Mouse (Mus musculus) spleen, embryonic (tissue): ENCODE data around the gene Afap1.

Experiments
- CTCF ChIA-PET: fragments of 350-600 bp; sonication (Branson Sonifier 250); formaldehyde crosslinking; loops from one replicate; lab custom pipeline; 2022; lab: Charles Lee

Afap1 gene

GRCm38 (mm10) chr5:35971841-35972578 is 78.9 kb downstream of the Afap1 start:
- CTCF ChIA-PET = interaction anchor here (1.1 kb wide), 1 partner anchor 15 kb away, joined by 3 read pairs; no protein-coding TSS in a partner anchor

- CTCF ChIA-PET = no interaction called here
These were observed 79.6 kb downstream of the Afap1 start for GRCm38 (mm10) chr5:35972739-35973138.

- CTCF ChIA-PET = interaction anchor here (0.7 kb wide), 1 partner anchor 82 kb away, joined by 3 read pairs; no protein-coding TSS in a partner anchor
These were observed 80.7 kb downstream of the Afap1 start for GRCm38 (mm10) chr5:35973800-35974199.

- CTCF ChIA-PET = no interaction called here
These were observed 81.1 kb downstream of the Afap1 start for GRCm38 (mm10) chr5:35974265-35974664.

- CTCF ChIA-PET = interaction anchor here (0.5 kb wide), 1 partner anchor 205 kb away, joined by 3 read pairs; no protein-coding TSS in a partner anchor
These were observed 82.6 kb downstream of the Afap1 start for GRCm38 (mm10) chr5:35975681-35976080.

- CTCF ChIA-PET = no interaction called here
These were observed 87.4 kb downstream of the Afap1 start for GRCm38 (mm10) chr5:35980542-35980941.

GRCm38 (mm10) chr5:35981341-35981740 is 88.2 kb downstream of the Afap1 start:
- CTCF ChIA-PET = no interaction called here

- CTCF ChIA-PET = no interaction called here
These were observed 88.9 kb downstream of the Afap1 start for GRCm38 (mm10) chr5:35981976-35982375.

GRCm38 (mm10) chr5:35985611-35986010 is 92.5 kb downstream of the Afap1 start:
- CTCF ChIA-PET = no interaction called here

GRCm38 (mm10) chr5:35988085-35988484 is 95.0 kb downstream of the Afap1 start:
- CTCF ChIA-PET = no interaction called here

GRCm38 (mm10) chr5:35989506-35989905 is 96.4 kb downstream of the Afap1 start:
- CTCF ChIA-PET = interaction anchor here (0.6 kb wide), 1 partner anchor 164 kb away, joined by 6 read pairs; no protein-coding TSS in a partner anchor

GRCm38 (mm10) chr5:35989986-35990735 is 97.0 kb downstream of the Afap1 start:
- CTCF ChIA-PET = no interaction called here

- CTCF ChIA-PET = no interaction called here
These were observed 110.7 kb downstream of the Afap1 start for GRCm38 (mm10) chr5:36003797-36004196.

GRCm38 (mm10) chr5:36006106-36006505 is 113.0 kb downstream of the Afap1 start:
- CTCF ChIA-PET = no interaction called here

GRCm38 (mm10) chr5:36006586-36006985 is 113.5 kb downstream of the Afap1 start:
- CTCF ChIA-PET = no interaction called here

- CTCF ChIA-PET = no interaction called here
These were observed 114.5 kb downstream of the Afap1 start for GRCm38 (mm10) chr5:36007649-36008048.

- CTCF ChIA-PET = no interaction called here
These were observed 116.3 kb downstream of the Afap1 start for GRCm38 (mm10) chr5:36009405-36009804.

GRCm38 (mm10) chr5:36018366-36018765 is 125.2 kb downstream of the Afap1 start:
- CTCF ChIA-PET = no interaction called here

- CTCF ChIA-PET = no interaction called here
These were observed 128.0 kb downstream of the Afap1 start for GRCm38 (mm10) chr5:36021091-36021490.

- CTCF ChIA-PET = no interaction called here
These were observed 129.2 kb downstream of the Afap1 start for GRCm38 (mm10) chr5:36022361-36022760.

GRCm38 (mm10) chr5:36024003-36024685 is 131.0 kb downstream of the Afap1 start:
- CTCF ChIA-PET = no interaction called here

GRCm38 (mm10) chr5:36025076-36025475 is 132.0 kb downstream of the Afap1 start:
- CTCF ChIA-PET = interaction anchor here (0.6 kb wide), 1 partner anchor 276 kb away, joined by 3 read pairs; no protein-coding TSS in a partner anchor
